Mouse (Mus musculus) liver (tissue): ENCODE measurements around the gene Mmp21.
A peak's percentile ranks its signal among the peaks of the same experiment; 100 is the strongest.

Source experiments
- DNase-seq: peaks from one replicate; pipeline ENCODE4 v3.0.0-alpha.2; 2020; ENCODE audit warnings: mixed read lengths

Gene Mmp21

GRCm38 (mm10) chr7:133645716-133646115 lies 34.1 kb downstream of the Mmp21 start:
- no peak for DNase-seq

GRCm38 (mm10) chr7:133638821-133639220 lies 41.0 kb downstream of the Mmp21 start:
- DNase-seq, result no peak

GRCm38 (mm10) chr7:133638306-133638705 lies 41.6 kb downstream of the Mmp21 start:
- DNase-seq, result no peak

- DNase-seq, result peak; percentile 99
Observed at GRCm38 (mm10) chr7:133637361-133638305, 42.2 kb downstream of the Mmp21 start, which contains the start of gene Edrf1. Gene Edrf1, plus strand, starts transcription at chr7:133637543.

- DNase-seq, result peak; percentile 87
Observed at GRCm38 (mm10) chr7:133636738-133637352, 43.0 kb downstream of the Mmp21 start.

- DNase-seq, result no peak
Observed at GRCm38 (mm10) chr7:133634932-133635650, 44.8 kb downstream of the Mmp21 start.

GRCm38 (mm10) chr7:133632476-133632875 lies 47.4 kb downstream of the Mmp21 start:
- DNase-seq, result peak; percentile 60

- DNase-seq, result no peak
Observed at GRCm38 (mm10) chr7:133630821-133631220, 49.0 kb downstream of the Mmp21 start.

- DNase-seq, result no peak
Observed at GRCm38 (mm10) chr7:133627184-133627936, 52.5 kb downstream of the Mmp21 start.
